Mouse (Mus musculus) cerebellum, adult 2 months (tissue): Measurements from ENCODE around the gene Rab5a.

Source experiments
- CTCF ChIP-seq: fragments of 200-500 bp; IDR thresholded peaks from 2 replicates; pipeline ENCODE4 v1.5.1; 2011; ENCODE audit warnings: low read depth, mild to moderate bottlenecking, control low read depth, low read length, moderate library complexity, borderline replicate concordance; ENCODE audit not compliant: insufficient read depth
- POLR2A ChIP-seq: fragments of 200-500 bp; IDR thresholded peaks from 2 replicates; pipeline ENCODE4 v1.6.1; 2011; ENCODE audit warnings: low read length, control low read depth, borderline replicate concordance; ENCODE audit not compliant: insufficient read depth

GRCm38 (mm10) chr17:53512311-53512951, 33.4 kb downstream of the Rab5a start:
- TF ChIP-seq POLR2A: no peak
- TF ChIP-seq CTCF: peak; percentile 46; the same call in 1 of the 2 replicates
